Mouse (Mus musculus): ENCODE measurements around the gene Cnst. TPM values are rescaled to one million over a fixed set of nuclear protein-coding genes. Genes with fewer than 3 reads are reported as not detected.
A peak's percentile ranks its signal among the peaks of the same experiment; 100 is the strongest.

Cnst gene
- polyA plus RNA-seq, 1 experiment from 2014 or later, result 20.1 TPM

DNA sequence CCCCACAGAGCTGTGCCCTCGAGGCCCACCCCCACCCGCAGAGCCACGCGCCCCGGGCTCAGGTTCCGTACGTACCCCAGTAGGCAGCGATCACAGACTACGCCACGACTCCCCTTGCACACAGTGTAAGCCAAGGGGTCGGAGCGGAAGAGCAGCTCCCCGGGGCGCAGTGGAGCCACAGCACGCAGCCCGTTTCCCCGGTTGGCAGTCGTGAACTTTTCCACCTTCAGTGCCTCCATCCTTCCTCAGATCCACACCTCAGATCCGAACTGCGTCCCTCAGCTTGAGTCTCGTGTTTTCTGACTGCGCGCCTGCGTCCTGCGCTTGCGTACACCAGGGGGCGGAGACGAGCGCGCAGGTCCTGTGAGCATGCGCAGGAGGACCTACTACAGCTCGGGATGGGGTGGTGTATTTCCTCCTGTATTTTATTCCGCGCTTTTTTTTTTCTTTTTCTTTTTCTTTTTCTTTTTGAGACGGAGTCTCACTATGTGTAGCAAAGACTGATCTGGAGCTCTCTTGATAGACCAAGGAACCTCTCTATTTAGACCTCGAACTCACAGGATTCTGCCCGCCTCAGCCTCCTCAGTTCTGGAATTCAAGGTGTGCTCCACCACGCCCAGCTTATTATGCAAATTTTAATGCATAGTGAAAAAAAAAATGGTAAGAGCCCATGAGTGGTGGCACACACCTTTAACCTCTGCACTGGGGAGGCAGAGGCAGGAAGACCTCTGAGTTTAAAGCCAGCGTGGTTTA lies 28.3 kb upstream of the Cnst start, which contains the start of gene Smyd3:
Gene Smyd3 (minus strand): TSS at position 329 of the 753 bp plus-strand sequence.
- Histone ChIP-seq H3K27me3 (ENCODE audit: control insufficient read depth, insufficient read depth, low read length) (no peaks in the 10 kb centered on the region), H3K9me3 (replicated peaks; ENCODE audit: control insufficient read depth, low read length) (no peaks in the 10 kb centered on the region), H3K4me2 (ENCODE audit: low read depth, low read length) (peak within 1 kb of the TSS; percentile 87), H3K36me3 (replicated peaks; ENCODE audit: control insufficient read depth, insufficient read depth, low read depth, low read length) (no peaks in the 10 kb centered on the region), H3K27ac (replicated peaks; ENCODE audit: low read depth, low read length) (no peak within 1 kb of the TSS), H3K4me3 (ENCODE audit: low read depth, low read length) (peak within 1 kb of the TSS; percentile 72), H3K9ac (replicated peaks; ENCODE audit: low read length) (peak within 1 kb of the TSS; percentile 71), H3K4me1 (ENCODE audit: control insufficient read depth, insufficient read depth, low read length) (no peaks in the 10 kb centered on the region)
- ATAC-seq (replicated peaks; ENCODE audit: insufficient number of reproducible peaks, low FRiP score, low TSS enrichment, low read depth), result peak; percentile 83
- DNase-seq (ENCODE audit: low spot score), result peak; percentile 91
- WGBS, result 6% methylated on average over 39 of the region's 39 CpGs

GRCm38 (mm10) chr1:179519901-179520300 lies 26.3 kb upstream of the Cnst start:
- ATAC-seq (replicated peaks; ENCODE audit: insufficient number of reproducible peaks, low FRiP score, low TSS enrichment, low read depth), result no peak
- WGBS, result 95% methylated on average over 3 of the region's 3 CpGs

GRCm38 (mm10) chr1:179539054-179539453 lies 7.1 kb upstream of the Cnst start:
- Histone ChIP-seq H3K9ac (replicated peaks; ENCODE audit: low read length) (no peak overlapping the region), H3K4me2 (ENCODE audit: low read depth, low read length) (no peak overlapping the region), H3K9me3 (replicated peaks; ENCODE audit: control insufficient read depth, low read length) (no peaks in the 10 kb centered on the region), H3K36me3 (replicated peaks; ENCODE audit: control insufficient read depth, insufficient read depth, low read depth, low read length) (no peaks in the 10 kb centered on the region), H3K27ac (replicated peaks; ENCODE audit: low read depth, low read length) (no peak overlapping the region), H3K4me3 (ENCODE audit: low read depth, low read length) (no peak overlapping the region), H3K4me1 (ENCODE audit: control insufficient read depth, insufficient read depth, low read length) (no peaks in the 10 kb centered on the region), H3K27me3 (ENCODE audit: control insufficient read depth, insufficient read depth, low read length) (no peaks in the 10 kb centered on the region)
- DNase-seq (ENCODE audit: low spot score) (no peak), ATAC-seq (replicated peaks; ENCODE audit: insufficient number of reproducible peaks, low FRiP score, low TSS enrichment, low read depth) (no peak)
- 89% methylated on average over 3 of the region's 3 CpGs for WGBS

More at GRCm38 (mm10) chr1:179519901-179520300, 26.3 kb upstream of the Cnst start:
- H3K4me3 ChIP-seq (ENCODE audit: low read depth, low read length), result no peak overlapping the region
- H3K4me1 ChIP-seq (ENCODE audit: control insufficient read depth, insufficient read depth, low read length), result no peaks in the 10 kb centered on the region
- no peak overlapping the region for H3K9ac ChIP-seq (replicated peaks; ENCODE audit: low read length)
- H3K36me3 ChIP-seq (replicated peaks; ENCODE audit: control insufficient read depth, insufficient read depth, low read depth, low read length), result no peaks in the 10 kb centered on the region
- no peak overlapping the region for H3K4me2 ChIP-seq (ENCODE audit: low read depth, low read length)
- DNase-seq (ENCODE audit: low spot score), result no peak
- H3K27ac ChIP-seq (replicated peaks; ENCODE audit: low read depth, low read length), result no peak overlapping the region
- H3K9me3 ChIP-seq (replicated peaks; ENCODE audit: control insufficient read depth, low read length), result no peaks in the 10 kb centered on the region
- H3K27me3 ChIP-seq (ENCODE audit: control insufficient read depth, insufficient read depth, low read length), result no peaks in the 10 kb centered on the region

GRCm38 (mm10) chr1:179539887-179540286 lies 6.3 kb upstream of the Cnst start:
- ATAC-seq (replicated peaks; ENCODE audit: insufficient number of reproducible peaks, low FRiP score, low TSS enrichment, low read depth), result no peak

GRCm38 (mm10) chr1:179541502-179541901 lies 4.7 kb upstream of the Cnst start:
- Histone ChIP-seq H3K27me3 (ENCODE audit: control insufficient read depth, insufficient read depth, low read length) (no peaks in the 10 kb centered on the region), H3K9me3 (replicated peaks; ENCODE audit: control insufficient read depth, low read length) (no peaks in the 10 kb centered on the region), H3K9ac (replicated peaks; ENCODE audit: low read length) (no peak overlapping the region), H3K36me3 (replicated peaks; ENCODE audit: control insufficient read depth, insufficient read depth, low read depth, low read length) (no peaks in the 10 kb centered on the region), H3K4me2 (ENCODE audit: low read depth, low read length) (no peak overlapping the region), H3K4me1 (ENCODE audit: control insufficient read depth, insufficient read depth, low read length) (no peaks in the 10 kb centered on the region), H3K27ac (replicated peaks; ENCODE audit: low read depth, low read length) (no peak overlapping the region), H3K4me3 (ENCODE audit: low read depth, low read length) (no peak overlapping the region)
- no peak for DNase-seq (ENCODE audit: low spot score)
- no peak for ATAC-seq (replicated peaks; ENCODE audit: insufficient number of reproducible peaks, low FRiP score, low TSS enrichment, low read depth)
- 59% methylated on average over 3 of the region's 3 CpGs for WGBS

More at GRCm38 (mm10) chr1:179539887-179540286, 6.3 kb upstream of the Cnst start:
- Histone ChIP-seq H3K9ac (replicated peaks; ENCODE audit: low read length) (no peak overlapping the region), H3K36me3 (replicated peaks; ENCODE audit: control insufficient read depth, insufficient read depth, low read depth, low read length) (no peaks in the 10 kb centered on the region), H3K4me1 (ENCODE audit: control insufficient read depth, insufficient read depth, low read length) (no peaks in the 10 kb centered on the region), H3K27me3 (ENCODE audit: control insufficient read depth, insufficient read depth, low read length) (no peaks in the 10 kb centered on the region), H3K9me3 (replicated peaks; ENCODE audit: control insufficient read depth, low read length) (no peaks in the 10 kb centered on the region), H3K4me2 (ENCODE audit: low read depth, low read length) (no peak overlapping the region), H3K4me3 (ENCODE audit: low read depth, low read length) (no peak overlapping the region), H3K27ac (replicated peaks; ENCODE audit: low read depth, low read length) (no peak overlapping the region)
- 92% methylated on average over 3 of the region's 3 CpGs for WGBS
- DNase-seq (ENCODE audit: low spot score), result no peak

- WGBS, result under 1% methylated on average over 43 of the region's 44 CpGs
- Histone ChIP-seq H3K27ac (replicated peaks; ENCODE audit: low read depth, low read length) (peak overlapping the region; percentile 85), H3K36me3 (replicated peaks; ENCODE audit: control insufficient read depth, insufficient read depth, low read depth, low read length) (no peaks in the 10 kb centered on the region), H3K27me3 (ENCODE audit: control insufficient read depth, insufficient read depth, low read length) (no peaks in the 10 kb centered on the region), H3K4me2 (ENCODE audit: low read depth, low read length) (peak overlapping the region; percentile 62), H3K4me3 (ENCODE audit: low read depth, low read length) (peak overlapping the region; percentile 73), H3K4me1 (ENCODE audit: control insufficient read depth, insufficient read depth, low read length) (no peaks in the 10 kb centered on the region), H3K9ac (replicated peaks; ENCODE audit: low read length) (peak overlapping the region; percentile 73), H3K9me3 (replicated peaks; ENCODE audit: control insufficient read depth, low read length) (no peaks in the 10 kb centered on the region)
- ATAC-seq (replicated peaks; ENCODE audit: insufficient number of reproducible peaks, low FRiP score, low TSS enrichment, low read depth) (peak; percentile 90), DNase-seq (ENCODE audit: low spot score) (no peak)
Measured at GRCm38 (mm10) chr1:179546551-179546917, 364 bp downstream of the Cnst start.

- peak; percentile 19 for DNase-seq (ENCODE audit: low spot score)
- H3K4me3 ChIP-seq (ENCODE audit: low read depth, low read length), result peak overlapping the region; percentile 73
- H3K4me1 ChIP-seq (ENCODE audit: control insufficient read depth, insufficient read depth, low read length), result no peaks in the 10 kb centered on the region
- no peaks in the 10 kb centered on the region for H3K9me3 ChIP-seq (replicated peaks; ENCODE audit: control insufficient read depth, low read length)
- H3K27ac ChIP-seq (replicated peaks; ENCODE audit: low read depth, low read length), result no peak overlapping the region
- no peaks in the 10 kb centered on the region for H3K27me3 ChIP-seq (ENCODE audit: control insufficient read depth, insufficient read depth, low read length)
- H3K36me3 ChIP-seq (replicated peaks; ENCODE audit: control insufficient read depth, insufficient read depth, low read depth, low read length), result no peaks in the 10 kb centered on the region
- ATAC-seq (replicated peaks; ENCODE audit: insufficient number of reproducible peaks, low FRiP score, low TSS enrichment, low read depth), result no peak
- H3K4me2 ChIP-seq (ENCODE audit: low read depth, low read length), result peak overlapping the region; percentile 62
- WGBS, result 16% methylated on average over 5 of the region's 5 CpGs
- H3K9ac ChIP-seq (replicated peaks; ENCODE audit: low read length), result peak overlapping the region; percentile 29; the same call in 1 of the 2 replicates
Measured at GRCm38 (mm10) chr1:179547176-179547575, 1.0 kb downstream of the Cnst start.

DNA sequence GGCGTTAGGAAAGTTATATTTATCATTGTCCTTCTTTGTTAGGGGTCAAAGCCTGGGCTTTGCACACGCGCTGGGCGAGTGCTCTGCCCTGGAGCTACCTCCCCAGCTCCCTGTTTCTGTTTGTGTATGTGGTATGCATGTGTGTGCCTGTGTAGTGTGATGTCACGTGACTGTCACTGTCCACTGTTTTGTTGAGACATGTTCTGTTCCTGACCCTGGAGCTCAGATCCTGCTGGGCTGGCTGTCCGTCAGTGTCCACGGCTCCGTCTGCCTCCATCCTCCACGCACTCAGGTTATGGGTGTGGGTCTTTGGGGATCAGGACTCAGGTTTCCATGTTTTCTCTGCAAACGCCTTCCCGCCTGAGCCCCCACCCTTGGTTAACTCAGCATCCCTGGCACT lies 2.0 kb downstream of the Cnst start:
- H3K36me3 ChIP-seq (replicated peaks; ENCODE audit: control insufficient read depth, insufficient read depth, low read depth, low read length), result no peaks in the 10 kb centered on the region
- H3K27ac ChIP-seq (replicated peaks; ENCODE audit: low read depth, low read length), result no peak overlapping the region
- H3K9me3 ChIP-seq (replicated peaks; ENCODE audit: control insufficient read depth, low read length), result no peaks in the 10 kb centered on the region
- no peaks in the 10 kb centered on the region for H3K4me1 ChIP-seq (ENCODE audit: control insufficient read depth, insufficient read depth, low read length)
- no peak for DNase-seq (ENCODE audit: low spot score)
- no peak overlapping the region for H3K4me2 ChIP-seq (ENCODE audit: low read depth, low read length)
- ATAC-seq (replicated peaks; ENCODE audit: insufficient number of reproducible peaks, low FRiP score, low TSS enrichment, low read depth), result no peak
- no peaks in the 10 kb centered on the region for H3K27me3 ChIP-seq (ENCODE audit: control insufficient read depth, insufficient read depth, low read length)
- H3K4me3 ChIP-seq (ENCODE audit: low read depth, low read length), result no peak overlapping the region
- WGBS, result 64% methylated on average over 11 of the region's 11 CpGs
- 0 out of 2 replicates have a peak overlapping the region, but pooled peaks have one; percentile 2 for H3K9ac ChIP-seq (replicated peaks; ENCODE audit: low read length)
